Mouse (Mus musculus): Measurements from ENCODE around the gene Pik3r5. TPM values are rescaled to one million over a fixed set of nuclear protein-coding genes. Genes with fewer than 3 reads are reported as not detected.

Gene Pik3r5
- total and polyA plus RNA-seq, 2 experiments, result 0.28 to 0.77 TPM

DNA sequence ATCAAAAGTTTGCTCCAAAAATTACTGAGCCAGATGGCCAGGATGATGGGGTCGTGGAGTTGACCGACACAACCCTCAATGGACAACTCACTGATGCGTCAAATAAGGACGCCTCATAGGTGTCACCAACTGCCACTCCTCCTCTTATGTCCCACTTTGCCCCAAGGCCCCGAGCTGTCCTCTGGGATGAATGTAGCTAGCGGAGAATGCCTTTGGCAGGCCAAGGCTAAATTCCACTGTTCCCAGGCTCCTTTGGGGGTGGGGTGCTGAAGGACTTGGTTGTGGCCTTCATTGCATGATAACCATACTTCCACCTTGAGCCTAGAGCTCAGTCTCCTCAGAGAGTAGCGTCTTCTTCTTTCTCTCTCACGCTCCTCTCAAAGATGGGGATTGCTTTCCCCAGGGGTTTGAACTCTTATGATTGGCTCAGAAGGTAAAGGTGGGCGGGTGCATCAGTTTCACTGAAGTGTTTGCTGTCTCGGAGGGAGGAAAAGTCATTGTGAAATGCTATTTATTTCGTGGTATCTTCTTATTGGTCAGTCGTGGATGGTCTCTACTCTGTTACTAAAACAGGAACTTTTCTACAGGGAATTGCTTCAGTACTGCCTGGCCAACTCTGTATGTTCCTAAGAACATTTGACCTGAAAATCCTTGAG is 11.2 kb downstream of the Pik3r5 start:
- no peak overlapping the region for H3K9ac ChIP-seq (ENCODE audit: low read depth, low read length)
- H3K27me3 ChIP-seq (ENCODE audit: control insufficient read depth, insufficient read depth, low read length), result no peaks in the 10 kb centered on the region; the same call in 1 of the 2 replicates
- H3K79me2 ChIP-seq (ENCODE audit: control insufficient read depth, insufficient read depth, low read length), result no peaks in the 10 kb centered on the region
- no peaks in the 10 kb centered on the region; the same call in 1 of the 2 replicates for H3K4me1 ChIP-seq (ENCODE audit: control insufficient read depth, insufficient read depth, low read length)
- H3K4me3 ChIP-seq (ENCODE audit: insufficient read depth, low read depth, low read length), result no peak overlapping the region
- no peak for DNase-seq (ENCODE audit: extremely low read depth, low read depth, low spot score)
- TF ChIP-seq CTCF (IDR thresholded peaks at IDR 0.05; ENCODE audit: low read depth, low read length) (no peak), POLR2A (IDR thresholded peaks at IDR 0.05; ENCODE audit: extremely low read depth, insufficient read depth, low read length) (no peak)
- H3K36me3 ChIP-seq (ENCODE audit: control insufficient read depth, insufficient read depth, low read length), result no peaks in the 10 kb centered on the region
- H3K27ac ChIP-seq (replicated peaks; ENCODE audit: insufficient read depth, low read depth, low read length), result no peak overlapping the region
- WGBS, result 63% methylated on average over 12 of the region's 12 CpGs

DNA sequence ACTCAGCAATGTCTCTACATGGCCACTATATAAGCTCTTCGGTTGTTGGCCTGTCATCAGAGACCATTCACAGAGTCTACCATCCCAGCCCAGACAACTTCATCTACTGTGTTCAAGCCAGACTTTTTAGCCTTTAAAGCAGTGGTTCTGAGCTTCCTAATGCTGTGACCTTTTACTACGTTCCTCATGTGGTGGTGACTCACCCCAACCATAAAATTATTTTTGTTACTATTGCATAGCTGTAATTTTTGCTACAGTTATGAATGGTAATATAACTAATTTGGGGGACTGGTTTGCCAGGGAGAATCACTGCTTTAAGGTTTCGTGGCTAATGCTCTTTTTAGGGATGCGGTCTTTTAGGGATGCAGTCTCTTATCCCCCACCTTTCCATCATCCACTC is 14.0 kb downstream of the Pik3r5 start:
- H3K4me1 ChIP-seq (ENCODE audit: control insufficient read depth, insufficient read depth, low read length), result no peaks in the 10 kb centered on the region; the same call in 1 of the 2 replicates
- H3K27ac ChIP-seq (replicated peaks; ENCODE audit: insufficient read depth, low read depth, low read length), result no peak overlapping the region
- TF ChIP-seq CTCF (IDR thresholded peaks at IDR 0.05; ENCODE audit: low read depth, low read length) (no peak), POLR2A (IDR thresholded peaks at IDR 0.05; ENCODE audit: extremely low read depth, insufficient read depth, low read length) (no peak)
- H3K9ac ChIP-seq (ENCODE audit: low read depth, low read length), result no peak overlapping the region
- WGBS, result 76% methylated on average over 4 of the region's 4 CpGs
- no peak overlapping the region for H3K4me3 ChIP-seq (ENCODE audit: insufficient read depth, low read depth, low read length)
- DNase-seq (ENCODE audit: extremely low read depth, low read depth, low spot score), result no peak
- no peaks in the 10 kb centered on the region for H3K27me3 ChIP-seq (ENCODE audit: control insufficient read depth, insufficient read depth, low read length)
- no peaks in the 10 kb centered on the region for H3K36me3 ChIP-seq (ENCODE audit: control insufficient read depth, insufficient read depth, low read length)
- H3K79me2 ChIP-seq (ENCODE audit: control insufficient read depth, insufficient read depth, low read length), result no peaks in the 10 kb centered on the region

DNA sequence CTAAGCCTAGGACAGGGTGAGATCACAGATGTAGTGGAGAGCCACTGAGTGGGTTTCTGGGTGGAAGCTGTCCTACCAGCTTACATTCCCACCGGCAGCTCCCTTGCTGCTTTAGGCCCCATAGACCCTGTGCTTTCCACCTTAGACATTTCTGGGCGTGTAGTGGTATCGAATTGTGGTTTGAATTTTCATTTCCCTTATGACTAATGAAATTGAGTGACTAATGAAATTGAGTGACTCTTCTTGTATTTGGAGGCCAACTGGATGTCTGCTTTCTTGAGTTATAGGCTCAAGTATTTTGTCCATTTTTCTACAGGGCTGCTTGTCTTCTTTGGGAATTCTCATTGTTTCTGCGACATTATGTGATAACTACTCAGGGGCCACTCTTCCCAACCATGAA is 14.6 kb downstream of the Pik3r5 start:
- Histone ChIP-seq H3K9ac (ENCODE audit: low read depth, low read length) (no peak overlapping the region), H3K27me3 (ENCODE audit: control insufficient read depth, insufficient read depth, low read length) (no peaks in the 10 kb centered on the region), H3K36me3 (ENCODE audit: control insufficient read depth, insufficient read depth, low read length) (no peaks in the 10 kb centered on the region), H3K79me2 (ENCODE audit: control insufficient read depth, insufficient read depth, low read length) (no peaks in the 10 kb centered on the region), H3K4me3 (ENCODE audit: insufficient read depth, low read depth, low read length) (no peak overlapping the region), H3K27ac (replicated peaks; ENCODE audit: insufficient read depth, low read depth, low read length) (no peak overlapping the region), H3K4me1 (ENCODE audit: control insufficient read depth, insufficient read depth, low read length) (no peaks in the 10 kb centered on the region; the same call in 1 of the 2 replicates)
- WGBS, result 92% methylated on average over 4 of the region's 4 CpGs
- DNase-seq (ENCODE audit: extremely low read depth, low read depth, low spot score), result no peak
- TF ChIP-seq POLR2A (IDR thresholded peaks at IDR 0.05; ENCODE audit: extremely low read depth, insufficient read depth, low read length), result no peak
- no peak for TF ChIP-seq CTCF (IDR thresholded peaks at IDR 0.05; ENCODE audit: low read depth, low read length)

DNA sequence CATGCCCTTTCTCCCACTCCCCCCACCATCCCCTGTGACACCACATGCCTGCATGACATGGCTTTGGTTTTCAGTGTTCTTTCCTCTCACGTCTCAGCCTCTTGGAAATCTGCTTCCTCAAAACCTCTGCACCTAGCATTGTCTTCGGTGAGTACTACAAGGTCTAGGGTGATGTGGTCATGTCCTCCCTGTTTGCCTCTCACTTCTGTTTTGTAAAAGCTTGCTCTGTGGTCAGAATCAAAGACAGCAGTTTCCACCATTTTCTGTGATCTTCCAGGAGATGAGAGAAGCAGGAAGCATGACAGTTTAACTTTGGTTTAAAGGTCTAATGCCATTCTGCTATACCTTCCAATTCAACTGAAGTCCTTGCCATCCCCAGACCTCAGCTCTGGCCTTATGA is 15.3 kb downstream of the Pik3r5 start:
- WGBS, result 79% methylated on average over 2 of the region's 2 CpGs
- Histone ChIP-seq H3K27ac (replicated peaks; ENCODE audit: insufficient read depth, low read depth, low read length) (no peak overlapping the region), H3K4me1 (ENCODE audit: control insufficient read depth, insufficient read depth, low read length) (no peaks in the 10 kb centered on the region; the same call in 1 of the 2 replicates), H3K9ac (ENCODE audit: low read depth, low read length) (no peak overlapping the region), H3K4me3 (ENCODE audit: insufficient read depth, low read depth, low read length) (no peak overlapping the region), H3K79me2 (ENCODE audit: control insufficient read depth, insufficient read depth, low read length) (no peaks in the 10 kb centered on the region), H3K36me3 (ENCODE audit: control insufficient read depth, insufficient read depth, low read length) (no peaks in the 10 kb centered on the region), H3K27me3 (ENCODE audit: control insufficient read depth, insufficient read depth, low read length) (no peaks in the 10 kb centered on the region)
- no peak for TF ChIP-seq CTCF (IDR thresholded peaks at IDR 0.05; ENCODE audit: low read depth, low read length)
- TF ChIP-seq POLR2A (IDR thresholded peaks at IDR 0.05; ENCODE audit: extremely low read depth, insufficient read depth, low read length), result no peak
- no peak for DNase-seq (ENCODE audit: extremely low read depth, low read depth, low spot score)

DNA sequence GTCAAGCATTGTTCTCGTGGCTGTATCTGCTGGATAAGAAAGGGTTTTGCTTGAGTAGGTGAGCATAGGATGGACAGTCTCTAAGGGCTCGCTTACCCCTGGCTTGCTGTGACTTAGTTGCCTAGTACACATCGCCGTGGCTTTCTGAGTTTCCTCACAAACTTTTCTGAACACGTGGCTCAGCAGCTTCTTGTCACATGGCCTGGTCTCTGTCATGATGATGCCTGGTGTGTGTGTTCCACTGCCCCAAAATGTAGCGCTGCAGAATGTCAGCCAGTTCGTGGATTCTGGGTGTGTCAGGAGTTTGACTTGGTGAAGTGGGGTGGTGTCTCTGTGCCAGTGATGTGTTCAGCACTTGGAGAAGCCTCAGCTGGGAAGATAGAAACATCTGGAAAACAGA is 16.4 kb downstream of the Pik3r5 start:
- no peak for DNase-seq (ENCODE audit: extremely low read depth, low read depth, low spot score)
- 77% methylated on average over 7 of the region's 7 CpGs for WGBS
- H3K4me1 ChIP-seq (ENCODE audit: control insufficient read depth, insufficient read depth, low read length), result no peaks in the 10 kb centered on the region; the same call in 1 of the 2 replicates
- no peak overlapping the region for H3K4me3 ChIP-seq (ENCODE audit: insufficient read depth, low read depth, low read length)
- TF ChIP-seq CTCF (IDR thresholded peaks at IDR 0.05; ENCODE audit: low read depth, low read length) (no peak), POLR2A (IDR thresholded peaks at IDR 0.05; ENCODE audit: extremely low read depth, insufficient read depth, low read length) (no peak)
- H3K9ac ChIP-seq (ENCODE audit: low read depth, low read length), result no peak overlapping the region
- H3K27ac ChIP-seq (replicated peaks; ENCODE audit: insufficient read depth, low read depth, low read length), result no peak overlapping the region
- H3K36me3 ChIP-seq (ENCODE audit: control insufficient read depth, insufficient read depth, low read length), result no peaks in the 10 kb centered on the region
- no peaks in the 10 kb centered on the region for H3K79me2 ChIP-seq (ENCODE audit: control insufficient read depth, insufficient read depth, low read length)
- no peaks in the 10 kb centered on the region for H3K27me3 ChIP-seq (ENCODE audit: control insufficient read depth, insufficient read depth, low read length)

DNA sequence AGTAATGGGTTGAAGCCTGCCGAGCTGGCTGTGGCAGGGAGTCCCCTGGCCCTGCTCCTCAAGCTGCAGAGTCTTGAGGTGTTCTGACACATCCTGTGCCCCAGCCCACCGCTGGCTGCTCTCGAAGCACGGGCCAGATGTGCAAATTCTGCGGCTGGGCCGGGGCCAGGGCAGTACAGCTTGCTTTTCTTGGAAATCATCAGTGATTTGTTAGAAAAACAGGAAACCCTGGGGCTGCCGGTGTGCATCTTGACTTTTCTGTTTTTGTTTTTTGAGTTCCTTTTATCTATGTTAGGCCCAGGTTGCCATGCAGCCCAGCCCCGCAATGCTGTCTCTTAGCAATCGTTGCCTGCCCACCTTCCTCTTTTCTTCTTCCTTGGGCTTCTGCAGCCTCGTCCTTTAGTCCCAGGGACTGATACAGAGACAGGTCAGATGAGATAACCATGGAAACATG is 19.4 kb downstream of the Pik3r5 start:
- H3K27me3 ChIP-seq (ENCODE audit: control insufficient read depth, insufficient read depth, low read length), result no peaks in the 10 kb centered on the region
- H3K4me3 ChIP-seq (ENCODE audit: insufficient read depth, low read depth, low read length), result no peak overlapping the region
- TF ChIP-seq CTCF (IDR thresholded peaks at IDR 0.05; ENCODE audit: low read depth, low read length) (no peak), POLR2A (IDR thresholded peaks at IDR 0.05; ENCODE audit: extremely low read depth, insufficient read depth, low read length) (no peak)
- H3K27ac ChIP-seq (replicated peaks; ENCODE audit: insufficient read depth, low read depth, low read length), result no peak overlapping the region
- H3K4me1 ChIP-seq (ENCODE audit: control insufficient read depth, insufficient read depth, low read length), result no peaks in the 10 kb centered on the region
- no peak for DNase-seq (ENCODE audit: extremely low read depth, low read depth, low spot score)
- H3K9ac ChIP-seq (ENCODE audit: low read depth, low read length), result no peak overlapping the region
- no peaks in the 10 kb centered on the region for H3K79me2 ChIP-seq (ENCODE audit: control insufficient read depth, insufficient read depth, low read length)
- no peaks in the 10 kb centered on the region for H3K36me3 ChIP-seq (ENCODE audit: control insufficient read depth, insufficient read depth, low read length)
- 56% methylated on average over 10 of the region's 10 CpGs for WGBS
